Mouse (Mus musculus): ENCODE measurements around the gene Jazf1.

The Jazf1 gene

GRCm38 (mm10) chr6:52851975-52852374 is 216.5 kb downstream of the Jazf1 start:
- 50% methylated on average over 3 of the region's 3 CpGs for WGBS

DNA sequence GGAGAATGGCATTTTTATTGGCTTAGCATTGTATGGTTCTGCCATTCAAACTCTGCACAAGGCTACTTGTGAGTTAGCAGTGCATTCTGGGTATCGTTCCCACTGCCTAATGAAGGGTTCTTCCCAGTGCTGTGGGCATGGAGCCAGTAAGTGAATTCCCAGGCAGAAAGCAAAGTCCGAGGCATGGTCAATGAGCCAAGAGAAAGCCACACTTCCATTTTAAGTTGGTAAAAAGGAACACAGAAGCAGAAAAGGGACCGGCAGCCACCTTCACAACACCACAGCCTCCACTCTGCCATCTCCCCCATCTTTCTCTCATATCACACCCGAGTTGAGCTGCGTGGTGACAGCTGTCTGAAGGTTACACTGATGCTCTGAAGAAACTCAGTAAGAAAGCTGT is 217.4 kb downstream of the Jazf1 start:
- WGBS: 31% methylated on average over 5 of the region's 5 CpGs

- WGBS: 73% methylated on average over 6 of the region's 6 CpGs
These were observed 220.2 kb downstream of the Jazf1 start for GRCm38 (mm10) chr6:52848199-52848598.

GRCm38 (mm10) chr6:52846314-52846713 is 222.1 kb downstream of the Jazf1 start:
- WGBS: 98% methylated on average over 2 of the region's 2 CpGs

DNA sequence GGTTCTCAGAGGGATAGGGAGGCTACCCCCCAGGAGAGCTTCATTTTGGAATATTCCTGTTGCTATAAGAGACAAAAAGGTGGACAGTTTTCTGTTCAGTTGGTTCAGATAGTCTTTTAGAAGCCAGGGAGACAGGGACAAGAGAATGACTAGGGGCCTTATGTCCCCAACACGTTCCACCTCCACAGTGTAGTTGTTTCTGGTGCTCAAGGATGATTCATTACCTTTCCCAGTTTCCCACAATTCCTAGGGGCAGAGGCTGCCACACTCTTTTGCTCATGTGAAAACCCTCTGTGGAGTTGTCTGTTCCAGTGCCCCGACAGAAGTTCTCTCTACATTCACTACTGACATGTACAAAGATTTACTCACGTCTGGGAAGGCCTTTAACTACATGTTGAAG is 223.7 kb downstream of the Jazf1 start:
- WGBS: 67% methylated on average over 3 of the region's 3 CpGs

- 83% methylated on average over 4 of the region's 4 CpGs for WGBS
These were observed 225.4 kb downstream of the Jazf1 start for GRCm38 (mm10) chr6:52843027-52843426.

GRCm38 (mm10) chr6:52842598-52842997 is 225.8 kb downstream of the Jazf1 start:
- 82% methylated on average over 6 of the region's 6 CpGs for WGBS

DNA sequence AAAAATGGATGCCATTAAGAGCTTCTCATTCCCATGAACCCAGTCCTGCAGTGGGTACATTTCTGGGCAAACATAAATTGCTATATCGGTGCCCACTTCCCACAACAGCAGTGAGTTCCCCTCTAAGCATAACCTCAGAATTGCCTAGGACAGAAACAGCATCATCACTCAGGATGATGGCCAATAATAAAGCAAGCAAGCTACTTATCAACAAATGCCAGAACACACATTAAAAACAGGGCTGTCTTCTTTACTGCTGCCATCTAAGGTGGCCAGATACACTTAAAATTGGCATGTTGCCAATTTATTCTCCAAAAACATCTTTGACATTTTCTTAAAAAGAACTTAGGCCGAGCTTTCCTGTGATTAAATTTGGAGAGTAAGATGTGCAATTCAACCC is 226.8 kb downstream of the Jazf1 start:
- 72% methylated on average over 2 of the region's 2 CpGs for WGBS

GRCm38 (mm10) chr6:52840589-52841044 is 227.8 kb downstream of the Jazf1 start:
- 69% methylated on average over 9 of the region's 9 CpGs for WGBS

- WGBS: 7% methylated on average over 8 of the region's 8 CpGs
These were observed 229.7 kb downstream of the Jazf1 start for GRCm38 (mm10) chr6:52838691-52839090.

DNA sequence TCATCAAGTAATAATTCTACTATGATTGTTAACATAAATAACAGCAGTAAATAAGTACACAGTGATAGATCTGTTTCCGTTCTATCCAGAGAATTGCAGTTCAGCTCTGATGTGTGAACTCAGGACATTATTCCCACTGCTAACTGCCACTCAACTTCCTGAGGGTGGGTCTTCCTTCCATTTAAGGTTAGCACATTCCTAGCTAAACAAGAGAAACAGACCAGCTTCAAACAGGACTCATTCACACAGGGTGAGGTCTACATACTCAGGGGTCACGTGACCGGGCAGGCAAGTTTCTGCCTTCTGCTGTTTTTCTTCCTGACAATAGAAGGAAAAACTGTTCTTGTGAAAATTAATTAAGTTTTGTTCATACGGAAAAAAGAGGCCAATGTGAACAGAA is 230.6 kb downstream of the Jazf1 start:
- WGBS: 84% methylated on average over 4 of the region's 4 CpGs

DNA sequence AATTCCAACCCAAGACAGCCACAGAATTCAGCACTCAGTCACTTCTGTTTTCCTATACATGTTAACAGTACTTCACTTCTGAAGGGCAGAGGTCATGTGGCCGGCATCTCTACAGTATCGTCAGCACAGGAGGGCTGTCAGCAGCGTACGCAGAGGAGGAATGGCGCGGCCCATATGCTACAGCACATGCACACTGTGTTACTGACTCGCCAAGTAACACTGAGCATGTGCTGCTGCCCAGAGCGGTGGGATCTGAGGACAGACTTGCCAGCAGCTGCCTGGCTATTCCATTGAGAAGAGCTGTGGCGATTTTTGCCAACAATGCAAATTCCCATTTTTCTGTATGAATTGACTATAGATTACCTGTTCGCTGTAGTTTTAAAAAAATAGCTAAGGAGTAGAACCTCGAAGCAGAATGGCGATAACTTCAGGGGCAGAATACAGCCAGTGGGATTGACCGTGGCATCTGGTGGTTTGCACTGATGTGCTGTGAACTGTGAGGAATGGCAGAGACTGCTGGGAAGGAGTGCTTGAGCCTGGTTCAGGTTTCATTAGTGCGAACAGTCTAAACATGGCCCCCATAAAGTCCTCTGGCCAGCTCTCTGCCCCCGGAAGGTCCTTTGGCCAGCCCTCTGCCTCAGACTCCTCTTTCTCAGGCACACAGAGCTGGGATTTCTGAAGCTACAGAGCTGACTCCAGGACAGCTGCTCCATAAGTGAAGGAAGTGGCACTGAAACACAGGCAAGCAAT is 232.1 kb downstream of the Jazf1 start:
- 63% methylated on average over 15 of the region's 15 CpGs for WGBS

DNA sequence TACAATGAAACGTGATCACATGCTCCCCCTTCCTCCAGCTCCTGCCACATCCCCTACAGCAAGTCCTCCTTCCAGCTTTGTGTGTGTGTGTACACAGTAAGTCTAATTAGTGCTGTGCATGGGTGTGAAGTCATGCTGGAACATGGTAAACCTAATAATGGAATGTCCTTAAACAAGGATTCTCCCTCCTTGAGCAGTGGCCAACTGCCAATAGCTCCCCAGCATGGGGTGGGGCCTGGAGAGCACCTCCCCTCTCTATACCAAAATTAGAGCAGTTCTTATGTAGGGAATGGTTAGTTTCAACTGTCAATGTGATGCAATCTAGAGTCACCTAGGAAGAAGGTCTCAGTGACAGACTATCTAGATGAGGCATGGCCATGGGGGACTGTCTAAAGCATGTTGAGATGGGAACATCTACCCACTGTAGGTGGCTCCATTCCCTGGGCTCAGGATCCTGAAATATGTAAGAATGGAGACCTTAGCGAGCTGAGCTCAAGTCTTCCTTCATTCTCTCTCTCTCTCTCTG is 240.6 kb downstream of the Jazf1 start:
- 95% methylated on average over 2 of the region's 2 CpGs for WGBS

GRCm38 (mm10) chr6:52825535-52825934 is 242.9 kb downstream of the Jazf1 start:
- 33% methylated on average over 5 of the region's 5 CpGs for WGBS

GRCm38 (mm10) chr6:52824977-52825482 is 243.4 kb downstream of the Jazf1 start:
- WGBS: 83% methylated on average over 3 of the region's 3 CpGs

- 73% methylated on average over 7 of the region's 7 CpGs for WGBS
These were observed 245.4 kb downstream of the Jazf1 start for GRCm38 (mm10) chr6:52823064-52823463.

DNA sequence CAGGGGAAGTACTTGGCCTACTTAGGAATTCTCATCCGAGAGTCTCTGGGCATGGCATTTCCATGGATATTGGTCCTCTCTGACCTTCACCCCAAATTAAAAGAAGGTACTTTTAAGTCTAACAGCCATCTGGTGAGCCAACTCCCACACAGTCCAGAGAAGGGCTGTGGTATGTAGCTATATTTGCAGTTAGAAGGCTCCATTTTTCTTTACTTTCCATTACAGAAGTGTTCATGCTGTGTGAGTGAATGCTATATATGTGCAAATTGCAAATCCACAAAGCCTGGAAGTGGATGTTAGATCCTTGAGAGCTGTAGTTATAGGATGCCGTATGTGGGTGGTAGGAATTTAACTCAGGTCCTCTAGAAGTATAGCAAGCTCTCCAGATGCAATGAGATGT is 245.8 kb downstream of the Jazf1 start:
- WGBS: 64% methylated on average over 2 of the region's 2 CpGs

DNA sequence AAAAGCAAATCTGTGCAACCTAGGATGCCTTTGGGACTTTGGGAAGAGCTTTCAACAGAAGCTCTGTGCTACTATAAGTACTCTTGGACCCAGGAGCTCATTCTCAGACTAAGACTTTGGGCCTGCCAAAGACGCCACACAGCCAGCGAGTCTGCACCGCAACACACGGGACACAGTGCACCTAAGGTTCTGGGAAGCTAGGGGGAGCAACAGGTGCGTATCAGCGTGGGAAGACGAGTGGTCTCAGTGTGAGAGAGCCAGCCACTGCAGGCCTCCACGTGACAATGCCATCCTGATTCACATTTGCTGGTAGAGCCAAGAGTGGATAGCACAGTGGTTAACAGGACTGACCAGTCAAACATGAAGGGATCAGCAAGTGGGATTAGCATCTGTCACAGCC is 249.1 kb downstream of the Jazf1 start:
- WGBS: 86% methylated on average over 8 of the region's 8 CpGs

- WGBS: 91% methylated on average over 4 of the region's 4 CpGs
These were observed 250.4 kb downstream of the Jazf1 start for GRCm38 (mm10) chr6:52818041-52818440.

GRCm38 (mm10) chr6:52817203-52817874 is 251.1 kb downstream of the Jazf1 start:
- 73% methylated on average over 10 of the region's 10 CpGs for WGBS

GRCm38 (mm10) chr6:52805237-52805856 is 263.1 kb downstream of the Jazf1 start:
- 91% methylated on average over 3 of the region's 3 CpGs for WGBS

DNA sequence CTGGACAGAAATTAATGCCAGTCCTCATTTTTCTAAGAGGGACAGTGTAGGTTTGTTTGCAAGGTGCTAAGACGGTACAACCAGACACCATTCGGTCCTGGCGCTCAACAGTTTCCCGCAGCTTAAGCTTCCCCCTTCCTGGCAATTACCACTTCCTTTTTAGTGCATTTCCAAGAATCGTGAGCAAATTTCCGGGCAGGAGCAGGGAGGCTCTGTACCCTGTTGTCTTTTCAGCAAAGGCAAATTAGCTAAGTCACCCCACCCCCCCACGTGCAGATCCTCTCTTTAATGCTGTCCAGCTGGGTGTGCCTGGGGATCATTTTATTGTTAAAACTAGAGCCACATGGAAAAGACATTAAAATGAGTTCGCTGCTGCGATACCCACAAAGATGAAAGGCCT is 266.2 kb downstream of the Jazf1 start:
- WGBS: 56% methylated on average over 9 of the region's 9 CpGs
